ENCODE assay signal across 8 mouse cellular contexts in genomic region chr7:134671003-134671461, GRCm38 (mm10). TPM values are rescaled to one million over a fixed set of nuclear protein-coding genes. Genes with fewer than 3 reads are reported as not detected.
A peak's percentile ranks its signal among the peaks of the same experiment; 100 is the strongest.
DNase-seq lines count a peak whose midpoint lies in the region; ATAC-seq lines count a peak whose summit lies in the region.

No protein-coding gene starts in this region.

- WGBS in embryonic facial prominence, embryonic 10.5 days, result 1% methylated on average over 28 of the region's 28 CpGs
- WGBS in heart, embryonic 13.5 days, result 1% methylated on average over 28 of the region's 28 CpGs

- intact Hi-C loops in left cerebral cortex, postnatal 4 days (cut with DNase I), result no loop called here

- peaks cover 16% of the 10 kb centered on the region for H3K27me3 ChIP-seq in embryonic facial prominence, embryonic 10.5 days (replicated peaks; ENCODE audit: low read depth, poor library complexity, severe bottlenecking)
- no peaks in the 10 kb centered on the region for H3K27me3 ChIP-seq in heart, embryonic 13.5 days (replicated peaks)

- no peaks in the 10 kb centered on the region for H3K9me3 ChIP-seq in embryonic facial prominence, embryonic 10.5 days
- no peaks in the 10 kb centered on the region for H3K9me3 ChIP-seq in heart, embryonic 13.5 days

- peak overlapping the region; percentile 79 for H3K4me2 ChIP-seq in heart, embryonic 13.5 days

- peak overlapping the region; percentile 97 for H3K27ac ChIP-seq in embryonic facial prominence, embryonic 10.5 days (replicated peaks)
- H3K27ac ChIP-seq in heart, embryonic 13.5 days (replicated peaks), result peak overlapping the region; percentile 89

- H3K9ac ChIP-seq in heart, embryonic 13.5 days, result peak overlapping the region; percentile 96

- peak; percentile 51 for DNase-seq in left cerebral cortex, postnatal 4 days
- no peak for DNase-seq in left cerebral cortex, adult 9 months (ENCODE audit: low spot score in 2 of 2)
- DNase-seq in embryonic facial prominence, embryonic 10.5 days (ENCODE audit: low spot score), result peak; percentile 69
- DNase-seq in kidney, postnatal 25 days, result peak; percentile 41 to 68
- peak; percentile 49 for DNase-seq in mesoderm, embryonic 11.5 days (ENCODE audit: low read depth, low spot score)
- peak; percentile 33 for DNase-seq in urinary bladder, postnatal 25 days (ENCODE audit: low spot score)
- no peak for DNase-seq in spleen, adult 12 weeks (ENCODE audit: low spot score)

- peak; percentile 14; the same call in 1 of the 2 replicates for ATAC-seq in heart, embryonic 13.5 days (ENCODE audit: extremely low read depth, insufficient number of reproducible peaks, low FRiP score, low TSS enrichment)

- no peaks in the 10 kb centered on the region for H3K36me3 ChIP-seq in embryonic facial prominence, embryonic 10.5 days (replicated peaks)
- H3K36me3 ChIP-seq in heart, embryonic 13.5 days, result no peaks in the 10 kb centered on the region

- peaks cover 47% of the 10 kb centered on the region for H3K4me1 ChIP-seq in embryonic facial prominence, embryonic 10.5 days
- H3K4me1 ChIP-seq in heart, embryonic 13.5 days, result peaks cover 46% of the 10 kb centered on the region

- H3K4me3 ChIP-seq in embryonic facial prominence, embryonic 10.5 days, result peak overlapping the region; percentile 77
- peak overlapping the region; percentile 89 for H3K4me3 ChIP-seq in heart, embryonic 13.5 days

RNA-seq across cellular contexts. Expression of gene Dock1, which starts 0.6 kb away (rescaled TPM):
- 10 to 100 TPM; 17.4 to 19.9 TPM for total RNA-seq in left cerebral cortex, postnatal 4 days (2021)
- 38.0 and 40.3 TPM in 2 replicates for polyA plus RNA-seq in embryonic facial prominence, embryonic 10.5 days (2016; fragmentation: Nextera tagmentation; extraction: Ambion mirVana)
- 19.1 and 19.8 TPM in 2 replicates for polyA plus RNA-seq in heart, embryonic 13.5 days (2015; fragmentation: Nextera tagmentation; extraction: Ambion mirVana)

Comparison
In these comparisons a context has a peak if more than half of its experiments do, and no peak if none do; other contexts are left out.
1. DNase-seq: peak in left cerebral cortex, postnatal 4 days (single experiment), embryonic facial prominence, embryonic 10.5 days (single experiment), kidney, postnatal 25 days (2 of 2), mesoderm, embryonic 11.5 days (single experiment) and urinary bladder, postnatal 25 days (single experiment); none in left cerebral cortex, adult 9 months (0 of 2) and spleen, adult 12 weeks (single experiment).